ENCODE assay signal across 10 mouse cellular contexts in the genomic region with DNA sequence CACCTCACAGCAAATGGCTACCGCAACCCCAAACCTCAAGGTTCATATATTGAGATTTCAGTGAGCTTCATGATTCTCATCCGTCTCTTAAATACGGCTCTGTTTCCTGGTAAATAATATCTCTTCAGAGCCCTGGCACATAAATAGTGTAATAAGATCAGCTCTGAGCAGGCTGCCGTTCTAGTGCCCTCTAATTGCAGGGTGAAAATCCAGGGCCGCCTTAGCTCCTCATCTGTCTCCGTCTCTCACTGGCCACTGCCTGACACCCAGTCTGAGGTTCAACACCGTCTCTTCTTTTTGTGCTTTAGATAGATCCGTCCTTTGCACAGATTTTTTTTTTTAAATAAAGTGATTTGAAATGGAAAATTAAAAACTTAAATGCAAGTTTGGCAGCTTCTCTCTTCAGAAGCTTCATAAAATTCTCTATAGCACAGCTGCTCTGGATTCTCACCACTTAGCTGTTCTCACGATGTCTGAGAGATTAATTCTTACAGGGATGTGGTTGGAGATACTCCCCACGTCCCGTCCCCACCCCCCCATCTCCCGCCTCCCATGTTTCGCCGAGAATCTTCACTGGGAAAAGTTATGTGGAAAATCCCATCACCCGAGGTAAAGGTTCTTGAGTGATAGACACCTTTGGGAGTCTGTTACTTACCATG.
DNase-seq lines count a peak whose midpoint lies in the region; ATAC-seq and TF ChIP-seq lines count a peak whose summit lies in the region.
"Had no signal": no experiment of that assay in that cellular context is flagged by ENCODE, and none has a peak within 500 bp of the region (broad histone marks: within the 10 kb centered on the region; RNA-seq: fewer than 3 reads in every experiment).

No protein-coding gene starts in this region.

- H3K27me3 ChIP-seq in heart, embryonic 13.5 days (replicated peaks), result no peaks in the 10 kb centered on the region
- H3K27me3 ChIP-seq in lung, embryonic 14.5 days (ENCODE audit: insufficient read depth, low read length), result no peaks in the 10 kb centered on the region
- H3K27me3 ChIP-seq in stomach, embryonic 15.5 days (replicated peaks), result no peaks in the 10 kb centered on the region
- H3K27me3 ChIP-seq: limb, embryonic 13.5 days had no signal

- peak overlapping the region; percentile 16; the same call in 1 of the 2 replicates for H3K4me2 ChIP-seq in heart, embryonic 13.5 days
- H3K4me2 ChIP-seq in lung, embryonic 14.5 days, result peak overlapping the region; percentile 48
- H3K4me2 ChIP-seq in stomach, embryonic 15.5 days, result peak overlapping the region; percentile 30; the same call in 1 of the 2 replicates
- H3K4me2 ChIP-seq: limb, embryonic 13.5 days had no signal

- intact Hi-C loops in heart, postnatal 25 days (cut with DNase I), result loop anchor here (5.0 kb wide), 2 partner anchors 36 to 236 kb away; no protein-coding TSS in a partner anchor

- peak overlapping the region; percentile 54 for H3K9ac ChIP-seq in heart, embryonic 13.5 days
- no peak overlapping the region for H3K9ac ChIP-seq in lung, embryonic 14.5 days
- H3K9ac ChIP-seq in stomach, embryonic 15.5 days, result no peak overlapping the region
- H3K9ac ChIP-seq: limb, embryonic 13.5 days had no signal

- WGBS in heart, embryonic 13.5 days, result 49% methylated on average over 15 of the region's 15 CpGs
- 30% methylated on average over 15 of the region's 15 CpGs for WGBS in lung, embryonic 14.5 days
- WGBS in stomach, embryonic 15.5 days, result 44% methylated on average over 15 of the region's 15 CpGs

- no peak for ATAC-seq in heart, embryonic 13.5 days (ENCODE audit: extremely low read depth, insufficient number of reproducible peaks, low FRiP score, low TSS enrichment)
- peak; percentile 18; the same call in 1 of the 2 replicates for ATAC-seq in lung, embryonic 14.5 days (ENCODE audit: insufficient read depth)
- no peak for ATAC-seq in stomach, embryonic 15.5 days (ENCODE audit: insufficient read depth, low FRiP score, low read depth)

- peaks cover 5% of the 10 kb centered on the region; the same call in 1 of the 2 replicates for H3K36me3 ChIP-seq in heart, embryonic 13.5 days
- H3K36me3 ChIP-seq in lung, embryonic 14.5 days (ENCODE audit: insufficient read depth), result 0 out of 2 replicates have a peak, but pooled peaks cover 3% of the 10 kb centered on the region
- no peaks in the 10 kb centered on the region for H3K36me3 ChIP-seq in stomach, embryonic 15.5 days
- H3K36me3 ChIP-seq: limb, embryonic 13.5 days had no signal

- no peak for DNase-seq in heart, postnatal 25 days (ENCODE audit: low spot score)
- peak; percentile 63 for DNase-seq in lung, embryonic 14.5 days
- no peak for DNase-seq in lung, postnatal 25 days (ENCODE audit: low spot score)
- DNase-seq in testis, postnatal 14 days (ENCODE audit: low spot score), result no peak
- DNase-seq: cerebellum, postnatal 14 days had no signal

- no peaks in the 10 kb centered on the region for H3K9me3 ChIP-seq in heart, embryonic 13.5 days
- H3K9me3 ChIP-seq in lung, embryonic 14.5 days (ENCODE audit: low read depth, low read length), result no peaks in the 10 kb centered on the region
- H3K9me3 ChIP-seq in stomach, embryonic 15.5 days, result no peaks in the 10 kb centered on the region
- H3K9me3 ChIP-seq: forebrain, embryonic 10.5 days; limb, embryonic 13.5 days had no signal

- peaks cover 83% of the 10 kb centered on the region for H3K4me1 ChIP-seq in heart, embryonic 13.5 days
- H3K4me1 ChIP-seq in lung, embryonic 14.5 days (ENCODE audit: insufficient read depth), result peaks cover 47% of the 10 kb centered on the region
- peaks cover 10% of the 10 kb centered on the region for H3K4me1 ChIP-seq in embryonic fibroblast, embryonic 13.5 days (ENCODE audit: control insufficient read depth, insufficient read depth, low read length)
- peaks cover 24% of the 10 kb centered on the region; the same call in 1 of the 2 replicates for H3K4me1 ChIP-seq in stomach, embryonic 15.5 days

- H3K27ac ChIP-seq in heart, embryonic 13.5 days (replicated peaks), result peak overlapping the region; percentile 75
- peak overlapping the region; percentile 71 for H3K27ac ChIP-seq in lung, embryonic 14.5 days (ENCODE audit: low read depth)
- peak overlapping the region; percentile 90 for H3K27ac ChIP-seq in embryonic fibroblast, embryonic 13.5 days (ENCODE audit: insufficient read depth, low read length)
- peak overlapping the region; percentile 77 for H3K27ac ChIP-seq in stomach, embryonic 15.5 days

- no peak for TF ChIP-seq CTCF in lung, embryonic 14.5 days (IDR thresholded peaks at IDR 0.05; ENCODE audit: low read depth)
- TF ChIP-seq CTCF in embryonic fibroblast, embryonic 13.5 days (IDR thresholded peaks at IDR 0.05; ENCODE audit: borderline replicate concordance, insufficient read depth, low read length), result no peak

- no peak for TF ChIP-seq POLR2A in embryonic fibroblast, embryonic 13.5 days (IDR thresholded peaks at IDR 0.05; ENCODE audit: low read depth, low read length)

- H3K4me3 ChIP-seq in heart, embryonic 13.5 days, result no peak overlapping the region
- 0 out of 2 replicates have a peak overlapping the region, but pooled peaks have one; percentile 1 for H3K4me3 ChIP-seq in lung, embryonic 14.5 days (ENCODE audit: low read depth, low read length)
- no peak overlapping the region for H3K4me3 ChIP-seq in embryonic fibroblast, embryonic 13.5 days (ENCODE audit: insufficient read depth, low read length)
- no peak overlapping the region for H3K4me3 ChIP-seq in stomach, embryonic 15.5 days (replicated peaks)
- H3K4me3 ChIP-seq: forebrain, embryonic 10.5 days; limb, embryonic 13.5 days had no signal
